Mouse (Mus musculus): ENCODE results near the gene Kifc3.

DNA sequence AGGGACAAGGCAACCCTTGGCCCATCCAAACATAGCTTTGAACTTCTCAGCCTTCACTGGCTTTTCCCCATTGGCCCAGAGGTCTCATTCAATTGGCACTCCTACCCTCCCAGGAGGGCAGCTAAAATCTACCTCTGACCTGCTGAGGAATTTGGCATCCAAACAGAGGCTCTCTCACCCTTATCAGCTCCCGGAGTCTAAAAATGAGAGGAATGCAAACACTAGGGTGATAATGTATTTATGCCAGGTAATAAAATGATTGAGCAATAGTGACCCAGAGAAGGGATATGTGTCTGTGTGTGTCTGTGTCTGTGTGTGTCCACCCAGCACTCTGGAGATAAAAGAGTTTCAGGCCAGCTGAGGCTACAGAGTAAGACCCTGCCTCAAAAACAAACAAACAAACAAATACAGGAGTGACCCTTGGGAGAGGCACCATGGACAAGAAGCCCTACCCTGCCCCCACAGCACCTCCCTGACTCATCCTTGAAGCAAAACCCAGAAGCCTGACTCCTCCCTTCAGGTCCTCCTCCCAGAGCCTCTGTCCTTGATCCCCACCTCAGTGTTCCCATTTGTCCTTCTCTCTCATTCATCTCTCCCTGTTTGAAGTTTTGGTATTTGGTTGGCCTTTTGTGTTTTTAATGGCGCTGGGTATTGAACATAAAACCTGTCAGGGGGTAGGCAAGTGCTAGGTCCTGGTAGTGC is 56.4 kb downstream of the Kifc3 start:
- TF ChIP-seq CTCF (conservative IDR thresholded peaks at IDR 0.05; ENCODE audit: low read length) = no peak
- no peak for TF ChIP-seq POU5F1 (IDR thresholded peaks at IDR 0.05; ENCODE audit: borderline replicate concordance, low read length)
- no peak for TF ChIP-seq NANOG (IDR thresholded peaks at IDR 0.05; ENCODE audit: borderline replicate concordance, low read length)
